Mouse (Mus musculus) bone marrow macrophage, adult 2 months (primary cell): ENCODE data around the gene Tgm3.

ENCODE experiments used
- CTCF ChIP-seq: IDR thresholded peaks from 2 replicates; pipeline ENCODE4 v1.5.1; 2012; ENCODE audit warnings: low read depth, mild to moderate bottlenecking, low read length, moderate library complexity
- POLR2A ChIP-seq: IDR thresholded peaks from 2 replicates; pipeline ENCODE4 v1.6.1; 2012; ENCODE audit warnings: mild to moderate bottlenecking, low read depth, low read length, borderline replicate concordance

GRCm38 (mm10) chr2:130068228-130068627 is 56.1 kb downstream of the Tgm3 start:
- TF ChIP-seq CTCF (no peak), POLR2A (no peak)
